Mouse (Mus musculus) embryo, embryonic 11.5 days (tissue): ENCODE data around the gene Pycr1.

Experiments
- DNase-seq: peaks from one replicate; pipeline ENCODE4 v3.0.0-alpha.2; 2012; ENCODE audit warnings: low read depth, low spot score

The Pycr1 gene

GRCm38 (mm10) chr11:120658876-120659410, 15.4 kb upstream of the Pycr1 start:
- DNase-seq: peak; percentile 60

GRCm38 (mm10) chr11:120657301-120657700, 13.7 kb upstream of the Pycr1 start:
- DNase-seq: no peak

- DNase-seq: no peak
Observed at GRCm38 (mm10) chr11:120654741-120655140, 11.2 kb upstream of the Pycr1 start.

- no peak for DNase-seq
Observed at GRCm38 (mm10) chr11:120651872-120652271, 8.3 kb upstream of the Pycr1 start.

GRCm38 (mm10) chr11:120648001-120648476, 4.5 kb upstream of the Pycr1 start, which contains the start of gene Myadml2:
TSS of gene Myadml2 (minus strand) at chr11:120648158.
- DNase-seq: no peak

- no peak for DNase-seq
Observed at GRCm38 (mm10) chr11:120647047-120647830, 3.7 kb upstream of the Pycr1 start.

- no peak for DNase-seq
Observed at GRCm38 (mm10) chr11:120642939-120643600, 499 bp downstream of the Pycr1 start.

GRCm38 (mm10) chr11:120641869-120642268, 1.7 kb downstream of the Pycr1 start:
- no peak for DNase-seq

- no peak for DNase-seq
Observed at GRCm38 (mm10) chr11:120641255-120641654, 2.3 kb downstream of the Pycr1 start.

- DNase-seq: no peak
Observed at GRCm38 (mm10) chr11:120634810-120635209, 8.8 kb downstream of the Pycr1 start.

GRCm38 (mm10) chr11:120633520-120634343, 9.8 kb downstream of the Pycr1 start, which contains the start of gene Mafg:
TSS of gene Mafg (minus strand) at chr11:120633600.
- DNase-seq: peak; percentile 94

- no peak for DNase-seq
Observed at GRCm38 (mm10) chr11:120632559-120633519, 10.7 kb downstream of the Pycr1 start.

- no peak for DNase-seq
Observed at GRCm38 (mm10) chr11:120631726-120632448, 11.7 kb downstream of the Pycr1 start.

GRCm38 (mm10) chr11:120630881-120631725, 12.5 kb downstream of the Pycr1 start:
- no peak for DNase-seq

- no peak for DNase-seq
Observed at GRCm38 (mm10) chr11:120630401-120630871, 13.1 kb downstream of the Pycr1 start.

- DNase-seq: no peak
Observed at GRCm38 (mm10) chr11:120629911-120630310, 13.7 kb downstream of the Pycr1 start.

- DNase-seq: no peak
Observed at GRCm38 (mm10) chr11:120629341-120629730, 14.2 kb downstream of the Pycr1 start.

GRCm38 (mm10) chr11:120628601-120629340, 14.8 kb downstream of the Pycr1 start:
- DNase-seq: no peak
